In genomic region chr16:77772075-77772474, GRCm38 (mm10) we compare ENCODE assay signal across 20 mouse cellular contexts.
DNase-seq lines count a peak whose midpoint lies in the region; ATAC-seq lines count a peak whose summit lies in the region.
"Had no signal": no experiment of that assay in that cellular context is flagged by ENCODE, and none has a peak within 500 bp of the region (broad histone marks: within the 10 kb centered on the region; RNA-seq: fewer than 3 reads in every experiment).

No protein-coding gene starts in this region.

- intact Hi-C loops in heart, postnatal 25 days (cut with DNase I) = no loop called here

- peak; percentile 52 for ATAC-seq in common myeloid progenitor, adult 5-6 weeks (replicated peaks; ENCODE audit: low read depth, poor library complexity, severe bottlenecking)
- ATAC-seq: activated CD4-positive, CD25-positive, alpha-beta regulatory T cell, adult 4 months; CD4-positive, CD25-positive, alpha-beta regulatory T cell, adult 4 months; Patski had no signal

- DNase-seq in NIH3T3 (ENCODE audit: low read depth) = peak; percentile 25
- peak; percentile 63 for DNase-seq in fat pad, adult 2 months (ENCODE audit: extremely low read depth, low read depth, low spot score)
- no peak for DNase-seq in heart, postnatal 25 days (ENCODE audit: low spot score)
- DNase-seq in ovary, postnatal 36 days (ENCODE audit: low spot score) = no peak
- DNase-seq in urinary bladder, postnatal 36 days (ENCODE audit: low spot score in 2 of 2) = no peak
- DNase-seq: adrenal gland, adult 2 months; adrenal gland, adult 8-10 months; adrenal gland, postnatal 10 days; adrenal gland, postnatal 14 days; adrenal gland, postnatal 25 days; adrenal gland, postnatal 36 days; B cell, adult 2 months; cerebellum, adult 11 months; cerebellum, adult 11-12 months; cerebellum, adult 18-20 months; cerebellum, adult 2 months had no signal

Comparison
In these comparisons a context has a peak if more than half of its experiments do, and no peak if none do; other contexts are left out.
1. DNase-seq: peak in NIH3T3 (single experiment) and fat pad, adult 2 months (single experiment); none in heart, postnatal 25 days (single experiment), ovary, postnatal 36 days (single experiment) and urinary bladder, postnatal 36 days (0 of 2).